Mouse (Mus musculus) intestine, embryonic 16.5 days (tissue): Measurements from ENCODE around the gene Prkra. TPM values are rescaled to one million over a fixed set of nuclear protein-coding genes. Genes with fewer than 3 reads are reported as not detected.

ENCODE experiments used
- ATAC-seq: fragments of 200-750 bp; cut with Nextera tagmentation; 2 replicates; pipeline ENCODE4 v1.8.0; 2017; ENCODE audit warnings: moderate TSS enrichment, moderate library complexity
- H3K27ac ChIP-seq: fragments of 300-500 bp; sonication (generic); 2 replicates; pipeline ENCODE4 v1.5.1; 2014; ENCODE audit warnings: mild to moderate bottlenecking, low read length
- H3K27me3 ChIP-seq: fragments of 300-500 bp; sonication (generic); replicated peaks from 2 replicates; pipeline ENCODE4 v1.6.1; 2014; ENCODE audit warnings: low read length, control low read depth, mixed read lengths; ENCODE audit not compliant: control insufficient read depth, insufficient read depth
- H3K36me3 ChIP-seq: fragments of 300-500 bp; sonication (generic); 2 replicates; pipeline ENCODE4 v1.6.1; 2014; ENCODE audit warnings: low read length, control low read depth; ENCODE audit not compliant: control insufficient read depth, insufficient read depth
- H3K4me1 ChIP-seq: fragments of 300-500 bp; sonication (generic); 2 replicates; pipeline ENCODE4 v1.6.1; 2014; ENCODE audit warnings: low read length, control low read depth, mixed read lengths; ENCODE audit not compliant: control insufficient read depth, insufficient read depth
- H3K4me2 ChIP-seq: fragments of 300-500 bp; sonication (generic); 2 replicates; pipeline ENCODE4 v1.6.1; 2014; ENCODE audit warnings: low read depth, low read length, control low read depth
- H3K4me3 ChIP-seq: fragments of 300-500 bp; sonication (generic); 2 replicates; pipeline ENCODE4 v1.5.1; 2014; ENCODE audit warnings: mild to moderate bottlenecking, low read length
- H3K9ac ChIP-seq: fragments of 300-500 bp; sonication (generic); 2 replicates; pipeline ENCODE4 v1.6.1; 2014; ENCODE audit warnings: low read depth, low read length
- H3K9me3 ChIP-seq: fragments of 300-500 bp; sonication (generic); 2 replicates; pipeline ENCODE4 v1.6.1; 2016; ENCODE audit warnings: low read length, control low read depth; ENCODE audit not compliant: control insufficient read depth
- WGBS: fragments of 180-500 bp; shearing (Covaris S2); extraction: QIAGEN DNeasy Blood & Tissue Kit; methylation state at CpG from one replicate; pipeline ENCODE4 v1.1.7; 2014; 5-methylcytosine and 5-hydroxymethylcytosine counted together
- polyA plus RNA-seq: library from polyadenylated mRNA; unstranded; fragments of >200 nt; fragmentation: Nextera tagmentation; extraction: Ambion mirVana; gene quantifications from 2 replicates; pipeline ENCODE4 v1.2.1, GENCODE M21; 2015

Prkra gene
- polyA plus RNA-seq, 1 experiment from 2014 or later = 38.3 TPM

GRCm38 (mm10) chr2:76599214-76599613 lies 48.6 kb downstream of the Prkra start:
- no peak overlapping the region for H3K27ac ChIP-seq
- H3K36me3 ChIP-seq = no peaks in the 10 kb centered on the region
- ATAC-seq = no peak
- no peak overlapping the region for H3K4me2 ChIP-seq
- no peak overlapping the region for H3K4me3 ChIP-seq
- no peak overlapping the region for H3K9ac ChIP-seq
- no peaks in the 10 kb centered on the region for H3K9me3 ChIP-seq
- WGBS = 67% methylated on average over 5 of the region's 5 CpGs
- H3K4me1 ChIP-seq = no peaks in the 10 kb centered on the region
- H3K27me3 ChIP-seq = no peaks in the 10 kb centered on the region

- H3K4me3 ChIP-seq = no peak overlapping the region
- WGBS = 80% methylated on average over 11 of the region's 11 CpGs
- no peak overlapping the region for H3K4me2 ChIP-seq
- H3K27me3 ChIP-seq = no peaks in the 10 kb centered on the region
- H3K36me3 ChIP-seq = no peaks in the 10 kb centered on the region
- ATAC-seq = no peak
- no peaks in the 10 kb centered on the region for H3K9me3 ChIP-seq
- H3K9ac ChIP-seq = no peak overlapping the region
- no peaks in the 10 kb centered on the region for H3K4me1 ChIP-seq
- H3K27ac ChIP-seq = no peak overlapping the region
Measured at GRCm38 (mm10) chr2:76597521-76597920, 50.3 kb downstream of the Prkra start.

- Histone ChIP-seq H3K27ac (no peak overlapping the region), H3K4me2 (no peak overlapping the region), H3K27me3 (no peaks in the 10 kb centered on the region), H3K36me3 (no peaks in the 10 kb centered on the region), H3K9me3 (no peaks in the 10 kb centered on the region), H3K9ac (no peak overlapping the region), H3K4me1 (no peaks in the 10 kb centered on the region), H3K4me3 (no peak overlapping the region)
- no peak for ATAC-seq
- 55% methylated on average over 3 of the region's 3 CpGs for WGBS
Measured at GRCm38 (mm10) chr2:76592401-76592924, 55.4 kb downstream of the Prkra start.

- Histone ChIP-seq H3K36me3 (no peaks in the 10 kb centered on the region), H3K4me3 (no peak overlapping the region), H3K9ac (no peak overlapping the region), H3K4me1 (no peaks in the 10 kb centered on the region), H3K27me3 (no peaks in the 10 kb centered on the region), H3K4me2 (no peak overlapping the region), H3K27ac (no peak overlapping the region), H3K9me3 (no peaks in the 10 kb centered on the region)
- 87% methylated on average over 7 of the region's 7 CpGs for WGBS
- ATAC-seq = no peak
Measured at GRCm38 (mm10) chr2:76590221-76590620, 57.6 kb downstream of the Prkra start.

- no peak overlapping the region for H3K4me3 ChIP-seq
- H3K27me3 ChIP-seq = no peaks in the 10 kb centered on the region
- H3K36me3 ChIP-seq = no peaks in the 10 kb centered on the region
- H3K9me3 ChIP-seq = no peaks in the 10 kb centered on the region
- WGBS = 83% methylated on average over 10 of the region's 10 CpGs
- no peaks in the 10 kb centered on the region for H3K4me1 ChIP-seq
- H3K4me2 ChIP-seq = no peak overlapping the region
- no peak overlapping the region for H3K9ac ChIP-seq
- H3K27ac ChIP-seq = no peak overlapping the region
- ATAC-seq = no peak
Measured at GRCm38 (mm10) chr2:76586906-76587305, 60.9 kb downstream of the Prkra start.

- Histone ChIP-seq H3K9ac (no peak overlapping the region), H3K27me3 (no peaks in the 10 kb centered on the region), H3K27ac (no peak overlapping the region), H3K4me3 (no peak overlapping the region), H3K9me3 (no peaks in the 10 kb centered on the region), H3K4me1 (no peaks in the 10 kb centered on the region), H3K36me3 (no peaks in the 10 kb centered on the region), H3K4me2 (no peak overlapping the region)
- no peak for ATAC-seq
- WGBS = 91% methylated on average over 13 of the region's 13 CpGs
Measured at GRCm38 (mm10) chr2:76585090-76585489, 62.7 kb downstream of the Prkra start.

Other genes with a start within 250 kb of the Prkra start
- gene Osbpl6, start 241.5 kb downstream of the Prkra start, polyA plus RNA-seq = 9.4 and 10.3 TPM in 2 replicates
- gene Pjvk, start 461 bp upstream of the Prkra start, polyA plus RNA-seq = not detected in 2 replicates
- gene Fkbp7, start 25.1 kb upstream of the Prkra start, polyA plus RNA-seq = 42.7 and 44.5 TPM in 2 replicates
- 2.1 and 2.2 TPM in 2 replicates for gene Plekha3, start 27.3 kb upstream of the Prkra start, polyA plus RNA-seq